Mouse (Mus musculus): ENCODE measurements at regions not wholly inside any gene's neighbourhood (a gene's known extent, or its start where the extent isn't known, plus 50 kb on each side); places are given as distances from the start of the nearest gene placed in this dataset.

DNA sequence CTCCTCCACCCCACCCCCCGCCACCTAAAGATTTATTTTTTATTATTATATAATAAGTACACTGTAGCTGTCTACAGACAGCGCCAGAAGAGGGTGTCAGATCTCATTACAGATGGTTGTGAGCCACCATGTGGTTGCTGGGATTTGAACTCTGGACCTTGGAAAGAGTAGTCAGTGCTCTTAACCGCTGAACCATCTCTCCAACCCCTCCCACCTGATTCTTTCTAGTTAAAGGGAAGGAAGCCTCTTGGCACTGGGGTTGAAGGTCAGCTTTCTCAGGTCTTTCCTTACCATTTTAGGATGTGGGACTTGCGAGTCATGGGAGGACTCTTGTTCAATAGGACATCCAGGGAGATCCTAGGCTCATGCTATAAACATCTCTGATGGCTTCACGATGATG is 54.7 kb downstream of the Hes1 start:
- DNase-seq (ENCODE audit: inconsistent ontology term): no peak

DNA sequence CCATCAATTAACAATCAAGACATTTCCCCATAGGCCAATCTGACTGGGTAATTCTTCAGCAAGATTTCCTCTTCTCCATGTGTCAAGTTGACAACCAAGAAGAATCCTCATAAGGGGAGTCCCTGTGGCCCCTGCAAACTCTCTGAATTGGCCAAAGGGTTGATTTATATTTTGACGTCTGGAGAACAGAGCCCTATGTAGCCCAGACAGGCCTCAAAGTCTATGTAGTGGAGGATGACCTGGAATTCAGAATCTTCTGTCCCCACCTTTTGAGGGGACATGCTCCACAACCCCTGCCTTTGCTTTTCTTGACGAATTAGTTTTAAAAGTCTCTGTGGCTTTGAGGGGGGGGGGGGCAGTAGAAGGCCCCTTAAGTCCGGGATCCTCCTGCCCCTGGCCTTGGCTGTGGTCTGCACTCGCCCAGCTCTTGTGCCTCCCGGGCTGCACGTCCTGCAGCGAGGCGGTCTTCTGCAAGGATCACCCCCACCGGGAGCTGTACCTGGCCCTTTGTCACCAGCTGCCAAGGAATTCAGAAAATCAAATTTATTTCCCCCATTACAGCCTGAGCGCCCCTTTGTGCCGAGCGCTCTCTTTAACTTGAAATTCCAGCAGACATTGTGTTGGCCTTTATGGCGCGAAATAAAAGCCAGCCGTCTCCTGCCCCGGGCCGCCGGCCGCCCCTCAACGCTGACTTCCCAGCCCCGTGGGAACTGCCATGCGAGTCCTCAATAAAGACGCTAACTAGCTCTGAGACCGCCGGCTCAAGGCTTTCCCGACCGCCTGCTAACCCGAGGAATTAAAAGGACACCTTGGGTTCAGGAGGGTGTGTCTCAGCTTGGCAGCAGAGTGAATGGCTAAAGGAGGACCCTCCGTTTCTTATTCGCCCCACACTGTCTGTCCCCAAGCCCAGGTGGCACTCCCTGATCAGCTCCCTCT is 56.4 kb downstream of the Hes1 start:
- no peak for DNase-seq (ENCODE audit: inconsistent ontology term)

DNA sequence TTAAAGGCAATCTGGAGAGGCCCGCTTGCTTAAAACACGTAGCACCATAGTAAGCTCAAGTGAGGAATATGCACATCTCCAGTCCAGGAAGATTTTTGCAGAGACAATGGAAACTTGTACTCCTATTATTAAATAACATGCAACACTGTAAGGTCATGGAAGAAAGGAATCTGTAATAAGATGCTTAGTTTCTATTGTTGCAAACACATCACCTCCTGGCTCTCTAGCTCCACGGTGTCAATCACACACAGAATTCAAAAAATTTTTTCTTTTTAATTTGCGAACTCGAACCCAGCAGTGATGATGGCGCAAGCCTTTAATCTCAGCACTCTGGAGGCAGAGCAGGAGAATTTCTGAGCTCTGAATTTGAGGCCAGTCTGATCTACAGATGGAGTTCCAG is 57.4 kb downstream of the Hes1 start:
- DNase-seq (ENCODE audit: inconsistent ontology term): no peak

GRCm38 (mm10) chr16:30122211-30123070 is 58.3 kb downstream of the Hes1 start:
- no peak for DNase-seq (ENCODE audit: inconsistent ontology term)

DNA sequence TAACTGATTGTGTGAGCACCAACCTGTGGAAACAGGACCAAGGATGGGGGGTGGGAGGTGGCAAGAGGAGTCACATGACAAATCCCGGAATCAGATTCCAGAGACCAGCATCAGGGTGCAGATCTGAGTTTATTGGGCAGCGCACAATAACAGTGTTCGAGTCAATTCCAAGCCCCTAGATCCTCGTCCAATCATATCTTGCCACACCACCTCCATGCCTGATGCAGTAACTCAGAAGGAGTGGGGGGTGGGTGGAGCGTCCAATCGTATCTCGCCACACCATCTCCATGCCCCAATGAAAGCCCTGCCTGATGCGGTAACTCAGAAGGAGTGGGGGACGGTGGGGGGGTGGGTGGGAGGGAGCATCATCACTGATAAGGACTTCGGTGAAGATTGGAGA is 62.8 kb downstream of the Hes1 start:
- no peak for DNase-seq (ENCODE audit: inconsistent ontology term)

GRCm38 (mm10) chr16:30128787-30129186 is 64.6 kb downstream of the Hes1 start:
- DNase-seq (ENCODE audit: inconsistent ontology term): no peak

- DNase-seq (ENCODE audit: inconsistent ontology term): peak; percentile 90
Observed at GRCm38 (mm10) chr16:30129218-30130112, 65.3 kb downstream of the Hes1 start.

GRCm38 (mm10) chr16:30130113-30130471 is 65.9 kb downstream of the Hes1 start:
- DNase-seq (ENCODE audit: inconsistent ontology term): no peak

DNA sequence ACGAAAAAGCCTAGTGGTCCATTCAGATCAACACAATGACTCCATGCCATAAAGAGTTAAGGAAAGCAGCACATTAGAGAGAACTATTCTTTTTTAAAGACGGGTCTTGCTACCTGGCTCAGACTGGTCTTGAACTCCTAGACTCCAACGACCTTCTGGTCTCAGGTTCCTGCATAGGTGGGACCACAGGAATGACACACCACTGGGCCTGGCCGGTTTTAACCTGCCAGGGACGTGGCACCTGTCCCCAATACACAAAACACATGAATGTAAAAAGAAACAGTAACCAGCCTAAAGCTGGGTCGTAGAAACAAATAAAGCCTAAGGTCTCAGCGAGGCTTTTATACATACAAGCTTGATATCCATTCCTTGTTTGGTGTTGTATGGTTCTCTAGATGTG is 67.9 kb downstream of the Hes1 start:
- DNase-seq (ENCODE audit: inconsistent ontology term): no peak

DNA sequence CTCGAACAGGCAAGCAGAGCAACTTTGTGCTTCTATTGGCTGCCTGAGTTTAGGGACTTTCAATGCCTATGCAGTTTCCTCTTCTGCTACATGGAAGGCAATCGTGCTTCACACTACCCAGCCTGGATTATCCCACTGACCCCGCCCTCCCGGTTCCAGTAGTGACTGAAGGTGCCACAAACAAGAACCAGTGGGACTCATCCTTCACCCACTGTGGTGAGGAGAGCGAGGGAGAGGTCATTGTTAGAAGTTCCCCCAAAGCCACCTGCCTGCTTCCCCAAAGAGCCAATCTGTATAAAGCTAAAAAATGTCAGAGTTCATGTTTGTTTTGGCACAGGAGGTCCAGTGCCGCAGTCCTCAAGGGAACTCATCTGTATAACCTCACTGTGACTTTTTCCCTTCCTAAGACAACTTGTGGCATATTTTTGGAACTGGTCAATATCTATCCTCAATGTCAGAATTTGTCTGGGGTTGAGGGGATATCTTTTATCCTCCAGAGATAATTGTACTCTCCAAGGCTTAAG is 70.5 kb downstream of the Hes1 start:
- no peak for DNase-seq (ENCODE audit: inconsistent ontology term)

- no peak for DNase-seq (ENCODE audit: inconsistent ontology term)
Observed at GRCm38 (mm10) chr16:30136849-30137248, 72.7 kb downstream of the Hes1 start.

GRCm38 (mm10) chr16:30137812-30138211 is 73.6 kb downstream of the Hes1 start:
- no peak for DNase-seq (ENCODE audit: inconsistent ontology term)

GRCm38 (mm10) chr16:30144818-30145464 is 80.8 kb downstream of the Hes1 start:
- peak; percentile 63 for DNase-seq (ENCODE audit: inconsistent ontology term)

GRCm38 (mm10) chr16:30145465-30146207 is 81.5 kb downstream of the Hes1 start:
- DNase-seq (ENCODE audit: inconsistent ontology term): peak; percentile 78

DNA sequence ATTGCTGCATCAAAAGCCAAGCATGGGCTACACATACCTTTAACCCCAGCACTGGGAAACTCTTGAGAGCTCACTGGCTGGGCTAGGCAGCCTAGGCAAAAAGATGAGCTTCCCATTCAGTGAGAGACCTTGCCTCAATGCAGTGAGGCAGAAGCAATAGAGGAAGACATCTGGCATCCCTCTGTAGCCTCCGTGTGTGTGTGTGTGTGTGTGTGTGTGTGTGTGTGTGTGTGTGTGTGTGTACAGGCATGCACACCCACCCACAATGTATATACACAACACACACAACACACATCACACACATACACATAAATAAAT is 82.0 kb downstream of the Hes1 start:
- DNase-seq (ENCODE audit: inconsistent ontology term): no peak

DNA sequence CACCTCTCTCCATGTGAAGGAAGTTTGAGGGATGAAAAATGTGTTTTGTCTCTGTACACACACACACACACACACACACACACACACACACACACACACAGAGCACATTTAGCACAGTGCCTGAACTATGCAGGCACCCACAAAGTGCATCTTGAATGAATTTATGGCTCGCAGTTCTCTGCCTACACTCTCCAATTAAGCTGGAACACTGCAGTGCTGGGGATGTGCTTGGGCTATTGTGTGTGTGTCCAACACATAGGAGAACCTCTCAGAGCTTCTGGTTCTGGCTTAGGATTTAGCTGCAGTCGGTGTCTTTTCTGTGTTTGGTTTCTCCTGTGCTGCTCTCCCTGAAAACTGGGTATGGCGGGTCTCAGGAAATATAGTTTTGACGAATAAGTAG is 83.1 kb downstream of the Hes1 start:
- DNase-seq (ENCODE audit: inconsistent ontology term): no peak

DNA sequence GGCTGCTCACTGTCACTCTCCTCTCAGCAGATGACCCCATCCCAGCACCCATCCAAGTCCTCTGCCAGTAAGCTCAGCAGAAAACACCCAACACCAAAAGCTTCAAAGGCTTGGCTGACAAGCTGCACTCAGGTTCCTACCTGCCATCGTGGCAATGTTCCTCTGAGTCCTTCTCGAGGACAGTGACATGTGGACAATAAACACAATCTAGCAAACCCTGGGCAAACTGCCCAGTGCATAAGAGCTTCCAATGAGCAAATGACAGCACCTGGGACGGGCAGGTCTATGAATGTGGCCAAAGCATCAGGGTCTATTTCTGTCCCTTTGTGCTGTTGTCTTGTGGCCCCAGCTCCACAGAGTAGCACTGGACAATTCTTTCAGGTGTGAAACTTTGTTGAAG is 86.9 kb downstream of the Hes1 start:
- no peak for DNase-seq (ENCODE audit: inconsistent ontology term)

GRCm38 (mm10) chr16:30155070-30155469 is 90.9 kb downstream of the Hes1 start:
- DNase-seq (ENCODE audit: inconsistent ontology term): no peak

DNA sequence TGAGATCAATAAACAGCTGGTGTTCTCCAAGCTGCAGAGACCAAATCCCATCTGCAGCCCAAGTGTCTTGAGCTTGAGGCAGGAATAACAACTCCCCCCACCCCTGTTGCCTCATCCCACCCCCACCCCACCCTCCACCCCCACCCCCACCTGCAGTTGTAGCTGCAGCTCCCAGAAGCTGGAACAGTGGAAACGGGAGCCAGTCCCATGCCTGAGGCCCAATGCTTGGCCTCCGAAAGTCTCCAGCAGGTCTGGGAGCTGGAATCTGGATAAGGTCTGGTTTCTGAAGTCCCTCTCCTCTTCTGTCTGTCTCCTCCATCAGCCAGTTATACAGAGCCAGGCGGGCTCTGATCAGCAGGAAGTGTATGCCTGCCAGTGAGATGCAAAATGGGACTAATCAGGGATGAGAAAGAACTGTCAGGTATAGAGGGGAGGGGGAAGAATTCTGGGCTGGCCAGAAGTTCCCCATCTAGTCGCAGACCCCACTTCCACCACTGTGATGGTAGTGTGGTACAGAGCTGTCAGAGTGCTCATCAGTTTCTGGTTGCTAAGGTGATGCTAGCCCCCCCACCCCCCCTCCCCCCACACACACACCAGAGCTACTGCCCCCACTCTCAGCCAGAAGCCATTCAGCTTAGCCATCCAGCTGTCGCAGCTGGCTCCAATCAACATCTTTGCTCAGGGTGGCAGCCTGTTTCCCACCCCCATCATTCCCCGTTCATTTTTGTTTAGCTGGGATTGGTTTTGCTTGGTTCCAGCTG is 91.5 kb downstream of the Hes1 start:
- DNase-seq (ENCODE audit: inconsistent ontology term): no peak

DNA sequence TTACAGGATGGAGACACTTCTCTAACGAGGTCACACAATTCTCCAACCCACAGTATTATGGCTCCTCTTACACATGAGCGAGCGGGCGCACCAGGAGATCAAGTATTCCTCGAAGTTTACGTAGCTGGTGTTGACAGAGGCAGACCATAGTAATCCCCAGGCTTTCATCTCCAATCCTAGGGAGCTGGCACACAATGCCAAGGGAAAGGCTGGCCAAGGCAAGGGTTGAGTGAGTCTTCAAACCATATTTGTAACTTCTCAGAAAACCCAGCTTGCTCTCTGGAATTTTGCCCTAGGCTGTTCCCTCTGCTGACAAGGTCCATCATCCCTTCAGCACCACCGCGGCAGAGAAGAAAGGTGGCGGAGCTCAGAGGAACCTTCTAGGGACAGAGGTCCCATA is 94.0 kb downstream of the Hes1 start:
- peak; percentile 48 for DNase-seq (ENCODE audit: inconsistent ontology term)

All from Muller cell, postnatal 12 days (primary cell).